Mouse (Mus musculus) fibroblast of lung, adult 2 months (primary cell): ENCODE results near the gene Pcdh19.
A peak's percentile ranks its signal among the peaks of the same experiment; 100 is the strongest.
"Not testable (repeated sequence)": the region's sequence is repeated elsewhere in the genome, so short reads cannot be mapped to it uniquely, and the experiment has no call there.

Experiments
- DNase-seq: peaks from one replicate; pipeline ENCODE4 v3.0.0-alpha.2; 2011; ENCODE audit warnings: low read depth

Gene Pcdh19

DNA sequence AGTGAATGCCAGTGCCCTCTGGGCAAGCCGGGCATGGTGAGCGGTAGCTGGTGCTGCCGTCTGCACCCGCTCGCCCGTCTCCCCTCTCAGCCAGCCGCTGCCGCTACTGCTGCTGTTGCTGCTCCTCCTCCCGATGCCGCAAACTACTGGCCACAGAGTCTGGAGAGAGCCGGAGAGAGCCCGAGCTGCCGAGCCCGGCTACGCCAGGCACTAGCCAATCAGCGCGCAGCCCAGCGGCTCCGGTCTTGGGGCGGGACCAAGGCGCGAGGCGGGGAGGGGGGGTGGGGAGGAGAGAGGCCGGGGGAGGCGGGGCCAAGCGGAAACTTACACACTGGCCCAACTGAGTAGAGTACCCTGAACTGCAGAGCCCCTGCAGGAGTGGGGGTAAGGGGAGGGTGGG lies at the start of gene Pcdh19:
TSS of gene Pcdh19 (minus strand) at position 148 of the 400 bp plus-strand sequence.
- DNase-seq = peak; percentile 51

- DNase-seq = no peak
These were observed 47.1 kb upstream of the Pcdh19 start for GRCm38 (mm10) chrX:133735871-133736270.

GRCm38 (mm10) chrX:133734984-133735383 lies 46.2 kb upstream of the Pcdh19 start:
- DNase-seq = no peak

GRCm38 (mm10) chrX:133721517-133721916 lies 32.7 kb upstream of the Pcdh19 start:
- no peak for DNase-seq

DNA sequence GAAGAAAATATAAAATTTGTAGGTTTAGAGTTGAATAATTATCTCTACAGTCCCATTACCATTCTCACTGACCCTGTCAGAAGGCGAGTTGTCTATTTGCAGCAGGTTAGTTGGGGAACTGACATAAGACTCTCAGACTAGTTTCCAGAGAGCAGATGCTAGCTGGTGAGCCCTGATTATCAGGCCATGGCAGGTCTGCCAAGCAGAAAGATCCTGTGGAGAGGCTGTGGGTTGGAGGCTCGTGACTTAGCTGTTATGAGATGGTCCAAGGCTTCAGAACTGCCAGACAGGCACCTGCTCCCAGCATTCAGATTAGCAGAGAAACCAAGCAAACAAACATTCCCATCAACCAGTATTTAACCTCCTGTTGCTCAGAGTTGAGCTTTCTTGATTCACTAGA lies 21.8 kb upstream of the Pcdh19 start:
- DNase-seq = no peak

GRCm38 (mm10) chrX:133702902-133703301 lies 14.1 kb upstream of the Pcdh19 start:
- DNase-seq = no peak

DNA sequence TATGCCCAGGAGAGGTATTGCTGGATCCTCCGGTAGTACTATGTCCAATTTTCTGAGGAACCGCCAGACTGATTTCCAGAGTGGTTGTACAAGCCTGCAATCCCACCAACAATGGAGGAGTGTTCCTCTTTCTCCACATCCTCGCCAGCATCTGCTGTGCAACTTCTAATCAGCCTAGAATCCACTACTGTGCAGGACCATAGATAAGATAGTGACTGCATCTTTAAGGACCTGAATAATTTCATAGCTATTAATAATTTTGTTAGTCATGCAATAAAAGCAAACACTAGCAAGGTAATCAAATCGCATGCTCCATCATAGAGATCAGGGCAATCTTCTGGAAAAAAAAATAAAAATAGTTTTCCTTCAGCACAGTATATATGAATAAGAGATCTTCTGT lies 9.1 kb upstream of the Pcdh19 start:
- DNase-seq = not testable (repeated sequence)

DNA sequence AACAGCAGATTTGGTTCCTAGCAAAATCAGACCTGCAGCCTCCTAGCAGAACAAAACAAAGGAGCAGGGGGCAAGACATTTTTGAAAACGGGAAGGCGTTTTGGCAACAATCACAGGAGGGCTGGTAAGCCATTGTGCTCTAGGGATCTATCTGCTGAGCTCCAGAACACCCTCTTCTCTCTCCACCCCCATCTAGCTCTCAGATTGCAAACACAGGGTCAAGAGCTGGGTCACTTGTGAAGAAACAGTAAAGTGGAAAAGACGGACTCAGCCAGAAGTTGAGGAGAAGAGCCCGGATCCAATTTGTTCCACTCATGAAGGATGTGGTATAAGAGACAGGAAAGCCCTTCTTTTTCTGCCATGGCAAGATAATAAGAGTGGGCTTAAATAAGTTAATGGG lies 7.7 kb upstream of the Pcdh19 start:
- no peak for DNase-seq

DNA sequence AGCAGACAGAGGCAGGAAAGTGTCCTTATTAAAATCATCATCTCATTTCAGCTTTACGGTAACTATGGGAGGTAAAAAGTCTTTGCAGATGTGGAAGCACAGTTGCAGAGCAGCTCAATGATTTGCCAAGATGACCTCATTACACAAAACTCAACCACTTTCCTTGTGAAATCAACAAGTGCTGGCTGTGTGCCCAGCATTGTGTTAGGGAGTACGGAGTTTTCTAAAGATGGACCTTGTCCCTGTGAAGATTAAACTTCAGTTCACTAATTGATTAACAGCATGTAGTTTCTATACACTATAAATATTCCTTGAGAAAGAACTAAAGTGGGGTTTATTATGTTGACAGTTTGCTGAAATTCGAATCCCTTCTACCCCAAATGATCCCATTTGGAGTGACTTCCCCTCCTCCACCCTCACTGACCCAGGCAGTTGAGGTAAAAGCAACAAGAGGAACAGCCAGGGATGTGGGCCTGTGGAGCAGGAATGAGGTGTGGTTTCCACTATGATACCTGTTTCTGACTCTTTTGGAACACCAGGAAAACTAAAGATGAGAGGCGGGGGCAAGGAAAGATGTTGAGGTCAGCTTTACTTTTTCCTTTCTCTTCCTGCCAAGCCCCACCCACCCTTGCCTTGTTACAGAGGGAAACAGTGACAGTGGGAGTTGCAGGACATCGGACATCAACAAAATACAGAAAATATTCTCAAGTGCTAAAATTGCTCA lies 4.4 kb upstream of the Pcdh19 start:
- no peak for DNase-seq

- no peak for DNase-seq
These were observed 3.6 kb upstream of the Pcdh19 start for GRCm38 (mm10) chrX:133692392-133692790.

DNA sequence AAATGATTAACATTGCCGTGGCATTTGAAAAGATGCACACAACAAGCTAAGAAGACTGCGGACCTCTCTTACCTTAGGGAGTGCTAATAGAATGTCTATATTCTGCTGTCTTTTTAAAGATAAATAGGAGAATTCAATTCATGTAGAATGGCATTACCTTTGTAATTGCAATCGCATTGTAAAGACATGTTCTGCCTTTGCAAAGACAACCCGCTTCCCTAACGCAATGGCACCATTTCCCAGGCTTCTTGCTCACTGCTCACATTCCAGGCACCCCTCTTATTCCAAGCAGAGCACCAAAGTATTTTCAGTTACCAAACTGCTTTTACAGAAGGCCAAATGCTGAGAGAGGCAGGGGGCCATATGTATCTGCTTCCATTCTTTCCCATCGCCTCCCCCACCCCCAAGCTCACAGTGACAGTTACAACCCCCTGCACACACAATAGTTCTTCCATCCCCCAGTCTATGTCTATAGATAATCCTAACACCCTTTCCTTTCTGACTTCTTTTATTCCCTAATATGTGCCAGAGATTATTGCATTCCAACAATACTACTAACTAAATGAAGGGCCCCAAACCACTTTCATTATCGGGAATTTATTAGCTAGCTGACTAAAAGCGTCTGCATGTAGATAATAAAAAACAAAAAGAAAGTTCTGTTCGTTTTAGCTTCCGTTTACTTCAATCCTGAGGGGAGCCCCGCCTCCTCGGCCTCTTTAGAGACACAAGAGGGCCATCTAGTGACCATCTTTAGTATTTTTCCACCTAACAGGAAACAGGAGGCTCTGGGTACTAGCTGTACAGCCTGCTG lies 3.0 kb upstream of the Pcdh19 start:
- DNase-seq = no peak

GRCm38 (mm10) chrX:133690822-133691221 lies 2.0 kb upstream of the Pcdh19 start:
- DNase-seq = no peak

DNA sequence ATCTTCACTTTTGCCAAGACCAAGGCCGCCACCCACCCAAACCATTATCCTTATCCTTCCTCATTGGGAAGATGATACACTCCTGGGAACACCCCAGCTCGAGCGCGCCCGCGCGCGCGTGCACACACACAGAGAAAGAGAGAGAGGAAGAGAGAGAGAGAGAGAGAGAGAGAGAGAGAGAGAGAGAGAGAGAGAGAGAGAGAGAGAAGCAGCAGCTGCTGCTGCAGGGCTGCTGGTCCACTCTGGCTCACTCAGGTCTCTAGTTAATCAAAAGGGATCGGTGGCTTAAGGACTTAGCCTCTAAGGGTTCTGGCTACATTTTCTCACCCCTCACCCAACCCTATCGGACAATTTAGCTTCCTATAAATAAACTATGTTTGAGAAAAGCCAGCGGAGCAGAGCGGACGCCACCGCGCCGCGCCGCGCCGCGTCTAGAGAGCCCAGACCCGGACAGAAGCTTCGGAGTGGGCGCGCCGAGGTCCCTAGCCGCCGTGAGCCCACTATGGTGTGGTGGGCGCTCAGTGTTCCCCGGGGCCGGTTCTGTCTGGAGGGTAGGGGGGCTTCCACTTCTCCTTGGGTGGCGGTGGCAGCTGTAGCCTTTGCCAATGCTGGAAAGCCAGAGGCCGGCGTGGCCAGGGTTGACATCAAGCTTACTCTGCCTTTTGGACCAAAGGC lies 926 bp upstream of the Pcdh19 start:
- no peak for DNase-seq

- DNase-seq = no peak
These were observed 631 bp downstream of the Pcdh19 start for GRCm38 (mm10) chrX:133688156-133688555.

- no peak for DNase-seq
These were observed 1.1 kb downstream of the Pcdh19 start for GRCm38 (mm10) chrX:133687666-133688151.

DNA sequence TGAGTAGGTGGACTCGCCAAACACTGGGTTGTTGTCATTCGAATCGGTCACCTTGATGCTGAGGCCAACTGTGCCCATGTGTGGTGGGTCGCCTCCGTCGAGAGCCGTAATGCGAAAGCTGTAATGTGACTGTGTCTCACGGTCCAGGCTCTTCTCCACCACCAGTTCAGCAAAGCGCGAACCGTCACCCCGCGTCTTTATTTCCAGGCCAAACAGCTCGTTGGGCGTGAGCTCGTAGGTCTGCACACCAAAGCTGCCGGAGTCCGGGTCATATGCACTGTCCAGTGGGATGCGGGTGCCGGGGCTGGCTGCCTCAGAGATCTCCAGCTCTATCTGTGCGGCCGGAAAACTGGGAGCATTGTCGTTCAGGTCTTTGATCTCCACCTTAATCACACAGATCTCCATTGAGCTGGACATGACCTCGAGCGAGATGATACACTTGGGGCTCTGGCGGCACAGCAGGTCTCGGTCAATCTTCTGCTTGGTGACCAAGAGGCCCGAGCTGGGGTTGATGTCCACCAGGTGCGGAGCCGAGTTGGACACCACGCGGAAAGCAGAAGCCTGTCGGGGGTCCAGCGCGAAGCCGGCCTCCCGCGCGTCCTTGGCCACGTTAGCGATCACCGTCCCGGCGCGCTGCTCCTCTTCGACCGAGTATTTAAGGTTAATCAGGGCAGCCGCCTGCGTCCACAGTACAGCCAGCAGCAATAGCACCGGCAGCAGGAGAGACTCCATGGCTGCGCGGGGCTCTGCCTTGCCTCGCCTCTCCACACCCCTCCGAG lies 2.1 kb downstream of the Pcdh19 start:
- DNase-seq = no peak

DNA sequence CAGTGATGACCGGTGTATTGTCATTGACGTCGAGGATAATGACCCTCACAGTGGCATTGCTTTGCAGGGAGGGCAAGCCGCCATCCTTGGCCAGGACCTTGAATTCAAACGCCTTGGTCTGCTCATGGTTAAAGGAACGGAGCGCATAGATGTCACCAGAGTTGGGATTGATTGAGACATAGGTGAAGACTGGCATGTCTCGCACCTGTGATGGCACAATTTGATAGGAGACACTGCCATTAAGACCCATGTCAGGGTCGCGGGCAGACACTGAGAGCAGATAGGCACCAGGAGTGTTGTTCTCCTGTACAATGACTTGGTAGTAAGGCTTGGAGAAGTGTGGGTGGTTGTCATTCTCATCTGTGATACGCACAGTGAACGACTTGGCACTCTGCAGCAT lies 3.2 kb downstream of the Pcdh19 start:
- DNase-seq = no peak

- no peak for DNase-seq
These were observed 4.8 kb downstream of the Pcdh19 start for GRCm38 (mm10) chrX:133683961-133684360.

DNA sequence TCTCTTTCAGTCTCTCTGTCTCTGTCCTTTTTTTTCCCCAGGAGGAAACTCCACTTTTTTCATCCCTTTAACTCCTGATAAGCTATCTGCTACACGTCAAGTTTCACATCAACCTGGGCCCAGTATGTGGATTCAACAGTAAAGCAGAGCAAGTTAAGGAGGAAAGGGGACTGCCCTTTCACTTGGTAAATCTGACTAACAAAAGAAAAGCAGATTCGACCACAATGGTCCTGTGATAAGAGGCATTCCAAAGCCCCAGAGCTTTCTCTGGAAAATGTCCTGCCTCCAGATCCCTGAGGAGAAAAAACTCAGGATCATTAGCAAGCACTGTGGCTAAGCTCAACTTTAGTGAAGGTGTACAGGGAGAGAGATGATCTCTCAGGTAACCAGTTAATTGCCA lies 13.7 kb downstream of the Pcdh19 start:
- no peak for DNase-seq

DNA sequence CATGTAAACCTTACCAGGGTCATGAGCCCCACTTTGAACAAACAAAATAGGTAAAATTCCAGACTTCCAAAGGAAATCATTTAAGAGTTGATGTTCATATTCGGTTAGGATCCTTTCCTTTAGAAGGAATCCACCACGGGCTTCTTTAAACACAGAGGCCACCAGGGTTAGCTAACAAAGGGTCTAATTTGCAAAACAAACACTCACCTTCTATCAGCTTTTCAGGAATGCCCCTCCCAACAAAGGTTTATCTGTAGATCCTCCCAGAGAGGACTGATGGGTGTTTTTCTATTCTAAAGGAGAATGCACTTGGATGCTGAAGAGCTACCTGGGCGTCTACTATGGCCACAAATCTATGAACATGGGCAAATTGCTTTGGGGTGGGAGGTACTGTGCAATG lies 15.0 kb downstream of the Pcdh19 start:
- no peak for DNase-seq

GRCm38 (mm10) chrX:133660111-133660510 lies 28.7 kb downstream of the Pcdh19 start:
- no peak for DNase-seq
